Comparison of ENCODE assay signal across 24 mouse cellular contexts in genomic region chr12:9127931-9128550, GRCm38 (mm10).
DNase-seq lines count a peak whose midpoint lies in the region; ATAC-seq lines count a peak whose summit lies in the region.
"Had no signal": no experiment of that assay in that cellular context is flagged by ENCODE, and none has a peak within 500 bp of the region (broad histone marks: within the 10 kb centered on the region; RNA-seq: fewer than 3 reads in every experiment).

No protein-coding gene starts in this region.

- DNase-seq in adrenal gland, postnatal 14 days, result peak; percentile 18
- no peak for DNase-seq in adrenal gland, postnatal 36 days
- DNase-seq in heart, embryonic 10.5 days (ENCODE audit: low spot score), result no peak
- no peak for DNase-seq in heart, postnatal 10 days
- DNase-seq in R1 (ENCODE audit: low read depth, low spot score), result peak; percentile 9
- DNase-seq in embryonic facial prominence, embryonic 11.5 days (ENCODE audit: low spot score), result peak; percentile 77
- DNase-seq in layer of hippocampus, postnatal 36 days, result no peak
- DNase-seq: adrenal gland, adult 8-10 months; cerebellum, adult 11-12 months; cerebellum, postnatal 25 days; liver; right cerebral cortex, adult 18-20 months; right cerebral cortex, postnatal 4 days; thymus, postnatal 36 days had no signal

- H3K27me3 ChIP-seq in heart, embryonic 10.5 days (ENCODE audit: insufficient read depth, poor library complexity, severe bottlenecking), result no peaks in the 10 kb centered on the region
- no peaks in the 10 kb centered on the region for H3K27me3 ChIP-seq in embryonic facial prominence, embryonic 11.5 days (ENCODE audit: control insufficient read depth, insufficient read depth, low read length)
- H3K27me3 ChIP-seq: forebrain, embryonic 12.5 days; hindbrain, embryonic 12.5 days; liver, embryonic 15.5 days; lung, embryonic 15.5 days; midbrain, embryonic 12.5 days; neural tube, embryonic 15.5 days had no signal

- H3K36me3 ChIP-seq in heart, embryonic 10.5 days, result no peaks in the 10 kb centered on the region
- no peaks in the 10 kb centered on the region for H3K36me3 ChIP-seq in embryonic facial prominence, embryonic 11.5 days (replicated peaks; ENCODE audit: control insufficient read depth, insufficient read depth, low read depth, low read length)
- H3K36me3 ChIP-seq: forebrain, embryonic 12.5 days; hindbrain, embryonic 12.5 days; limb, embryonic 10.5 days; liver, embryonic 15.5 days; lung, embryonic 15.5 days; midbrain, embryonic 12.5 days; neural tube, embryonic 15.5 days had no signal

- H3K4me1 ChIP-seq in heart, embryonic 10.5 days, result peaks cover 40% of the 10 kb centered on the region
- no peaks in the 10 kb centered on the region for H3K4me1 ChIP-seq in embryonic facial prominence, embryonic 11.5 days (ENCODE audit: control insufficient read depth, insufficient read depth, low read length)
- H3K4me1 ChIP-seq: forebrain, embryonic 12.5 days; hindbrain, embryonic 12.5 days; liver, embryonic 15.5 days; lung, embryonic 15.5 days; midbrain, embryonic 12.5 days had no signal

- H3K9me3 ChIP-seq in heart, embryonic 10.5 days, result no peaks in the 10 kb centered on the region
- no peaks in the 10 kb centered on the region for H3K9me3 ChIP-seq in embryonic facial prominence, embryonic 11.5 days (replicated peaks; ENCODE audit: control insufficient read depth, low read length)
- H3K9me3 ChIP-seq: forebrain, embryonic 12.5 days; hindbrain, embryonic 12.5 days; limb, embryonic 10.5 days; liver, embryonic 15.5 days; lung, embryonic 15.5 days; midbrain, embryonic 12.5 days; neural tube, embryonic 15.5 days had no signal

- intact Hi-C loops in heart, postnatal 10 days (cut with DNase I), result no loop called here

- H3K9ac ChIP-seq in embryonic facial prominence, embryonic 11.5 days (replicated peaks; ENCODE audit: low read length), result no peak overlapping the region
- H3K9ac ChIP-seq: forebrain, embryonic 12.5 days; hindbrain, embryonic 12.5 days; liver, embryonic 15.5 days; lung, embryonic 15.5 days; midbrain, embryonic 12.5 days; neural tube, embryonic 15.5 days had no signal

- H3K27ac ChIP-seq in heart, embryonic 10.5 days, result peak overlapping the region; percentile 31; the same call in 1 of the 2 replicates
- no peak overlapping the region for H3K27ac ChIP-seq in embryonic facial prominence, embryonic 11.5 days (replicated peaks; ENCODE audit: low read depth, low read length)
- H3K27ac ChIP-seq: forebrain, embryonic 12.5 days; hindbrain, embryonic 12.5 days; kidney, postnatal 0 days; limb, embryonic 10.5 days; liver, embryonic 15.5 days; lung, embryonic 15.5 days; midbrain, embryonic 12.5 days; neural tube, embryonic 15.5 days had no signal

- WGBS in heart, embryonic 10.5 days, result 73% methylated on average over 10 of the region's 10 CpGs
- WGBS in embryonic facial prominence, embryonic 11.5 days, result 49% methylated on average over 10 of the region's 10 CpGs

- no peak for ATAC-seq in embryonic facial prominence, embryonic 11.5 days (replicated peaks; ENCODE audit: insufficient number of reproducible peaks, low FRiP score, low TSS enrichment, low read depth)
- ATAC-seq: intestine, postnatal 0 days had no signal

- H3K4me3 ChIP-seq in heart, embryonic 10.5 days, result no peak overlapping the region
- no peak overlapping the region for H3K4me3 ChIP-seq in embryonic facial prominence, embryonic 11.5 days (ENCODE audit: low read depth, low read length)
- H3K4me3 ChIP-seq: forebrain, embryonic 12.5 days; hindbrain, embryonic 12.5 days; limb, embryonic 10.5 days; liver, embryonic 15.5 days; lung, embryonic 15.5 days; midbrain, embryonic 12.5 days; neural tube, embryonic 15.5 days had no signal

- H3K4me2 ChIP-seq in embryonic facial prominence, embryonic 11.5 days (ENCODE audit: low read depth, low read length), result no peak overlapping the region
- H3K4me2 ChIP-seq: forebrain, embryonic 12.5 days; heart, embryonic 11.5 days; hindbrain, embryonic 12.5 days; liver, embryonic 15.5 days; lung, embryonic 15.5 days; midbrain, embryonic 12.5 days; neural tube, embryonic 15.5 days had no signal

Comparison
In these comparisons a context has a peak if more than half of its experiments do, and no peak if none do; other contexts are left out.
1. DNase-seq: peak in adrenal gland, postnatal 14 days (single experiment), R1 (single experiment) and embryonic facial prominence, embryonic 11.5 days (single experiment); none in adrenal gland, postnatal 36 days (0 of 2), heart, embryonic 10.5 days (single experiment), heart, postnatal 10 days (0 of 2) and layer of hippocampus, postnatal 36 days (0 of 2).